Mouse (Mus musculus) embryonic facial prominence, embryonic 14.5 days (tissue): Measurements from ENCODE around the gene Fbxw21. TPM values are rescaled to one million over a fixed set of nuclear protein-coding genes. Genes with fewer than 3 reads are reported as not detected.
"Not testable (repeated sequence)": the region's sequence is repeated elsewhere in the genome, so short reads cannot be mapped to it uniquely, and the experiment has no call there.

Experiments
- ATAC-seq: fragments of 200-750 bp; cut with Nextera tagmentation; 2 replicates; pipeline ENCODE4 v1.8.0; 2017; ENCODE audit warnings: low read depth, moderate number of reproducible peaks, moderate TSS enrichment
- DNase-seq: peaks from one replicate; pipeline ENCODE4 v3.0.0-alpha.2; 2015; ENCODE audit warnings: low spot score
- H3K27ac ChIP-seq: fragments of 300-500 bp; sonication (generic); replicated peaks from 2 replicates; pipeline ENCODE4 v1.5.1; 2014; ENCODE audit warnings: low read depth, mild to moderate bottlenecking, low read length, moderate library complexity
- H3K27me3 ChIP-seq: fragments of 300-500 bp; sonication (generic); replicated peaks from 2 replicates; pipeline ENCODE4 v1.6.1; 2014; ENCODE audit warnings: low read length; ENCODE audit not compliant: control insufficient read depth, insufficient read depth
- H3K36me3 ChIP-seq: fragments of 300-500 bp; sonication (generic); 2 replicates; pipeline ENCODE4 v1.6.1; 2014; ENCODE audit warnings: low read length, mixed read lengths; ENCODE audit not compliant: control insufficient read depth, insufficient read depth
- H3K4me1 ChIP-seq: fragments of 300-500 bp; sonication (generic); 2 replicates; pipeline ENCODE4 v1.6.1; 2014; ENCODE audit warnings: antibody characterized with exemption, low read length; ENCODE audit not compliant: control insufficient read depth, insufficient read depth
- H3K4me2 ChIP-seq: fragments of 300-500 bp; sonication (generic); 2 replicates; pipeline ENCODE4 v1.6.1; 2014; ENCODE audit warnings: low read depth, mild to moderate bottlenecking, low read length, moderate library complexity, mixed read lengths
- H3K4me3 ChIP-seq: fragments of 300-500 bp; sonication (generic); 2 replicates; pipeline ENCODE4 v1.5.1; 2014; ENCODE audit warnings: low read depth, mild to moderate bottlenecking, low read length
- H3K9ac ChIP-seq: fragments of 300-500 bp; sonication (generic); 2 replicates; pipeline ENCODE4 v1.6.1; 2014; ENCODE audit warnings: low read depth, mild to moderate bottlenecking, low read length, moderate library complexity, mixed read lengths
- H3K9me3 ChIP-seq: fragments of 300-500 bp; sonication (generic); 2 replicates; pipeline ENCODE4 v1.6.1; 2016; ENCODE audit warnings: low read length; ENCODE audit not compliant: control insufficient read depth
- WGBS: fragments of 180-500 bp; shearing (Covaris S2); extraction: QIAGEN DNeasy Blood & Tissue Kit; methylation state at CpG from one replicate; pipeline ENCODE4 v1.1.7; 2014; 5-methylcytosine and 5-hydroxymethylcytosine counted together
- polyA plus RNA-seq: library from polyadenylated mRNA; unstranded; fragments of >200 nt; fragmentation: Nextera tagmentation; extraction: Ambion mirVana; gene quantifications from 2 replicates; pipeline ENCODE4 v1.2.1, GENCODE M21; 2014

Gene Fbxw21
- not detected in 2 replicates for polyA plus RNA-seq

DNA sequence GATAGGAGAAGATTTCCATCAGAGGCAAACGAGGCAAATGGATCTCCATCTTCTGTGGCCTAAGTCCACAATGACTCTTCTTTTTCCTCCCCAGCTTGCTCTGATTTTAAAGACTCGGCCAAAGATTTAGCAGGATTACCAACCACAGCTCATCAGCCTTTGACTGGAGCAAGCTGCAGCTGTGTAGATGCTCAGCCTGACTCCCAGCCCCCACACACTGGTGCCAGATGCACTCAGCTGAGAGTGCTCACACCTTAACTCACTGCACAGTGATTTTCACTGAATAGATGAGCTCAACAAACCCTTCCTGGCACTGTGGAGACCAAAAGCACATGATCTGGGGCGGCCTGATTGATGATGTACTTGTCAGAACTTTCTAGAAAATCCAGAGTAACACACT, at the start of gene Fbxw21:
Gene Fbxw21 (minus strand): TSS at position 101 of the 400 bp plus-strand sequence.
- ATAC-seq (no peak), DNase-seq (no peak)
- Histone ChIP-seq H3K4me2 (no peak within 1 kb of the TSS), H3K9me3 (no peaks in the 10 kb centered on the region), H3K9ac (no peak within 1 kb of the TSS), H3K4me3 (no peak within 1 kb of the TSS), H3K4me1 (no peaks in the 10 kb centered on the region), H3K27ac (no peak within 1 kb of the TSS), H3K27me3 (no peaks in the 10 kb centered on the region), H3K36me3 (no peaks in the 10 kb centered on the region)
- WGBS = 59% methylated on average over 3 of the region's 3 CpGs

DNA sequence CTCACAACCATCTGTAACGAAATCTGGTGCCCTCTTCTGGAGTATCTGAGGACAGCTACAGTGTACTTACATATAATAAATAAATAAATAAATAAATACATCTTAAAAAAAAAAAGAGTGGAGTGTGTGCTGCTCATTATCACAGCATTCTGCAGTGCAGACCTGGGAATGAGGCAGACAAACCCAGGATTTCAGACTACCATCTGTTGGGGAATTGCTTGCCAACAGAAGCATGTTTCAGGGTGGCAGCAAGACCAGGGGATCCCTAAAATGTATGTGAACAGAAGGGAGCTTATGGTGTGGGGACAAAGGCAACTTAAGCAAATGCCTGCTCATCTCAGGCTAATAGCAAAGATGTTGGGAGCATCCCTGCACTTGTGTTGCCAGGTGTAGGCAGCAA, 39.5 kb upstream of the Fbxw21 start:
- WGBS = 50% methylated on average over 1 of the region's 1 CpGs

DNA sequence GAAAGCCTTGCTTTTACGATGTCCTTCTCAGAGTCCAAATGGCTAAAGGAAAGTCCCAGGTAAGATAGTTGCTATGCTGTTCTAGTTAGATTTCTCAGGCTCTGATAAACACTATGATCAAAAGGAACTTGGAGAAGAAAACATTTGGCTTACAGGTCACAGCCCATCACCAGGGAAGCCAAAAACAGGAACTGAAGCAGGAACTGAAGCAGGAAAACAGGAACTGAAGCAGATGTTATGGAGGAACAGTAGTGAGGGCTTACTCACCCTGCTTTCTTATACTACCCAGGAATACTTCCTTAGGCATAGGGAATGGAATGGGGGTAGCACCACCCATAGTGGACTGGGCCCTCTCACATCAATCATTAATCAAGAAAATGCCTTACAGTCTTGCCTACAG, 38.5 kb upstream of the Fbxw21 start:
- DNase-seq (no peak), ATAC-seq (no peak)
- Histone ChIP-seq H3K4me3 (no peak overlapping the region), H3K27me3 (no peaks in the 10 kb centered on the region), H3K9ac (no peak overlapping the region), H3K9me3 (no peaks in the 10 kb centered on the region), H3K4me2 (no peak overlapping the region), H3K36me3 (no peaks in the 10 kb centered on the region), H3K4me1 (no peaks in the 10 kb centered on the region), H3K27ac (no peak overlapping the region)
- WGBS = 89% methylated on average over 1 of the region's 1 CpGs

More for the DNA sequence above, 39.5 kb upstream of the Fbxw21 start:
- H3K27ac ChIP-seq, H3K4me1 ChIP-seq, H3K9ac ChIP-seq, H3K36me3 ChIP-seq, H3K4me2 ChIP-seq, H3K27me3 ChIP-seq, H3K9me3 ChIP-seq, ATAC-seq, DNase-seq, H3K4me3 ChIP-seq: not testable (repeated sequence)

- Histone ChIP-seq H3K9ac (no peak overlapping the region), H3K27ac (no peak overlapping the region), H3K4me2 (no peak overlapping the region), H3K4me3 (no peak overlapping the region), H3K27me3 (no peaks in the 10 kb centered on the region), H3K9me3 (no peaks in the 10 kb centered on the region), H3K36me3 (no peaks in the 10 kb centered on the region), H3K4me1 (no peaks in the 10 kb centered on the region)
- DNase-seq = no peak
- no peak for ATAC-seq
- 71% methylated on average over 1 of the region's 1 CpGs for WGBS
Observed at GRCm38 (mm10) chr9:109199353-109199752, 37.5 kb upstream of the Fbxw21 start.

DNA sequence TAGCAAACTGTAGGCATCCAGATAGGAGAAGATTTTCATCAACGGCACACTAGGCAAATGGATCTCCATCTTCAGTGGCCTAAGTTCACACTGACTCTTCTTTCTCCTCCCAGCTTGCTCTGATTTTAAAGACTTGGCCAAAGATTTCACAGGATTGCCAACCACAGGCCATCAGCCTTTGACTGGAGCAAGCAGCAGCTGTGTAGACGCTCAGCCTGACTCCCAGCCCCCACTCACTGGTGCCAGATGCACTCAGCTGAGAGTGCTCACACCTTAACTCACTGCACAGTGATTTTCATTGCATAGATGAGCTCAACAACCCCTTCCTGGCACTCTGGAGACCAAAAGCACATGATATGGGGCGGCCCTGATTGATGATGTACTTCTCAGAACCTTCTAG, 34.0 kb upstream of the Fbxw21 start, which contains the start of gene Fbxw13:
Gene Fbxw13 (minus strand): TSS at position 101 of the 400 bp plus-strand sequence.
- 72% methylated on average over 3 of the region's 3 CpGs for WGBS
- DNase-seq, ATAC-seq, H3K4me1 ChIP-seq, H3K27me3 ChIP-seq, H3K9ac ChIP-seq, H3K36me3 ChIP-seq, H3K4me2 ChIP-seq, H3K27ac ChIP-seq, H3K9me3 ChIP-seq, H3K4me3 ChIP-seq: not testable (repeated sequence)

GRCm38 (mm10) chr9:109177208-109177607, 15.4 kb upstream of the Fbxw21 start:
- no peak overlapping the region for H3K27ac ChIP-seq
- DNase-seq = no peak
- H3K9me3 ChIP-seq = peaks cover 13% of the 10 kb centered on the region; the same call in 1 of the 2 replicates
- 86% methylated on average over 1 of the region's 1 CpGs for WGBS
- no peaks in the 10 kb centered on the region for H3K4me1 ChIP-seq
- H3K9ac ChIP-seq = no peak overlapping the region
- no peak overlapping the region for H3K4me2 ChIP-seq
- no peaks in the 10 kb centered on the region for H3K36me3 ChIP-seq
- H3K4me3 ChIP-seq = no peak overlapping the region
- ATAC-seq = no peak
- no peaks in the 10 kb centered on the region for H3K27me3 ChIP-seq

DNA sequence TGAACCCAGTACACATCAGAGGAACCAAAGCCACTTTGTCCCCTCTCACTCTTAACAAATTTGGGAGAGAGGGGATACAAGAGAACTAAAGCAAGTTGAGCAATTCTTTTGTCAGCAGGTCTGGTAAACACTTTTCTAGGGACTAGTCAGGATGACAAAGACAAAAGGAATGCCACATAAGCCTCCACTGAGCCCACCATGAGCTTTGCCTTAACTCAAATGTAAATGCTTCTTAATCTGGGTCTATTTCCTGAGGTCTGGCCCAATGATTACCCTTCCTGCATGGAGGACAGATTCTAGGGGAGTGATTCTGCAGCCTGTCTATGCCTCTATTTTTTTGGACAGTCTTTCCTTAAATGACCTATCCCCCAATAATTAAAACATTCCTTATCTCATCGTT, 14.5 kb upstream of the Fbxw21 start:
- Histone ChIP-seq H3K4me2 (no peak overlapping the region), H3K4me1 (no peaks in the 10 kb centered on the region), H3K9ac (no peak overlapping the region), H3K4me3 (no peak overlapping the region), H3K9me3 (peaks cover 13% of the 10 kb centered on the region; the same call in 1 of the 2 replicates), H3K27ac (no peak overlapping the region), H3K36me3 (no peaks in the 10 kb centered on the region), H3K27me3 (no peaks in the 10 kb centered on the region)
- no peak for DNase-seq
- no peak for ATAC-seq
- WGBS = 79% methylated on average over 1 of the region's 1 CpGs

- H3K4me2 ChIP-seq = no peak overlapping the region
- ATAC-seq (no peak), DNase-seq (no peak)
- H3K4me1 ChIP-seq = no peaks in the 10 kb centered on the region
- H3K9me3 ChIP-seq = no peaks in the 10 kb centered on the region
- no peak overlapping the region for H3K27ac ChIP-seq
- no peaks in the 10 kb centered on the region for H3K27me3 ChIP-seq
- no peak overlapping the region for H3K9ac ChIP-seq
- no peak overlapping the region for H3K4me3 ChIP-seq
- H3K36me3 ChIP-seq = no peaks in the 10 kb centered on the region
Observed at GRCm38 (mm10) chr9:109167316-109167715, 5.5 kb upstream of the Fbxw21 start.

- H3K36me3 ChIP-seq, H3K27me3 ChIP-seq: not testable (repeated sequence)
Observed at GRCm38 (mm10) chr9:109140414-109140813, 21.4 kb downstream of the Fbxw21 start.

More at GRCm38 (mm10) chr9:109140414-109140813, 21.4 kb downstream of the Fbxw21 start:
- not testable (repeated sequence) for H3K4me2 ChIP-seq, H3K4me1 ChIP-seq, H3K27ac ChIP-seq, DNase-seq, H3K4me3 ChIP-seq, H3K9ac ChIP-seq, ATAC-seq, H3K9me3 ChIP-seq
- WGBS = 62% methylated on average over 4 of the region's 4 CpGs
